Mouse (Mus musculus): ENCODE results near the gene Adam23. TPM values are rescaled to one million over a fixed set of nuclear protein-coding genes. Genes with fewer than 3 reads are reported as not detected.

The Adam23 gene
- total and polyA plus RNA-seq, 3 experiments = 1.0 to 1.7 (median 1.4) TPM

- intact Hi-C loops (cut with DNase I) = no loop called here
- 63% methylated on average over 10 of the region's 10 CpGs for WGBS
- no peak for DNase-seq
- Histone ChIP-seq H3K9ac (ENCODE audit: low read depth, low read length) (no peak overlapping the region), H3K36me3 (ENCODE audit: control insufficient read depth, insufficient read depth, low read length) (no peaks in the 10 kb centered on the region), H3K27me3 (ENCODE audit: control insufficient read depth, insufficient read depth, low read length) (no peaks in the 10 kb centered on the region; the same call in 1 of the 2 replicates), H3K4me1 (ENCODE audit: control insufficient read depth, insufficient read depth, low read length) (no peaks in the 10 kb centered on the region), H3K4me3 (no peak overlapping the region), H3K79me2 (replicated peaks; ENCODE audit: control insufficient read depth, insufficient read depth, low read length) (no peaks in the 10 kb centered on the region), H3K27ac (no peak overlapping the region)
- TF ChIP-seq POLR2A (IDR thresholded peaks at IDR 0.05; ENCODE audit: insufficient read depth, low read depth, low read length) (no peak), EP300 (IDR thresholded peaks at IDR 0.05; ENCODE audit: insufficient read depth, low read depth, low read length) (no peak), CTCF (IDR thresholded peaks at IDR 0.05) (no peak)
Observed at GRCm38 (mm10) chr1:63445149-63445609, 512 bp upstream of the Adam23 start.

DNA sequence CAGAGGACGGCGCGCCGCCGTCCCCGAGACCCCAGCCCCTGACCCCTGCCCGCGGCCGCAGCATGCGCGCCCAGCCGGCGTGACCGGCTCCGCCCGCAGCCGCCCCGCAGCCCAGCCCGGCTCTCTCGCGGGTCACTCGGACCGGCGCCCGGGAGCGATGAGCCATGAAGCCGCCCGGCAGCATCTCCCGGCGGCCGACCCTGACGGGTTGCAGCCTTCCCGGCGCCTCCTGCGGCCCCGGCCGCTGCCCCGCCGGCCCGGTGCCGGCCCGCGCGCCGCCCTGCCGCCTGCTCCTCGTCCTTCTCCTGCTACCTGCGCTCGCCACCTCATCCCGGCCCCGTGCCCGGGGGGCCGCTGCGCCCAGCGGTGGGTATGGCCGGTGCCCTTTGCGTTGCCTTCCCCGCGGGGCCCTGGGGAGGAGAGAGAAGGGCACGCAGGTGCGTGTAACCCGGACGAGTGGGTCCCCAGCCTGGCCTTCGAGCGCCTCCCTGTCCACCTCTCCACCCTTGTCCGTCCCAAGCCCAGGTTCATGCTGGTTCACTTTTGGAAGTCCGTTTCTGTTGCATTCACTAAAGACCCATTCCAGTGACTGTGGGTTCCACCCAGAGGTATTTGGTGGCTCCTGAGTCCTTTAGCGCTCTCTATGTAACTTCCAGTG, 485 bp downstream of the Adam23 start:
- DNase-seq = peak; percentile 6 to 25
- Histone ChIP-seq H3K4me1 (ENCODE audit: control insufficient read depth, insufficient read depth, low read length) (no peaks in the 10 kb centered on the region), H3K9ac (ENCODE audit: low read depth, low read length) (peak overlapping the region; percentile 36), H3K79me2 (replicated peaks; ENCODE audit: control insufficient read depth, insufficient read depth, low read length) (no peaks in the 10 kb centered on the region), H3K27me3 (ENCODE audit: control insufficient read depth, insufficient read depth, low read length) (no peaks in the 10 kb centered on the region; the same call in 1 of the 2 replicates), H3K36me3 (ENCODE audit: control insufficient read depth, insufficient read depth, low read length) (no peaks in the 10 kb centered on the region), H3K4me3 (peak overlapping the region; percentile 44), H3K27ac (no peak overlapping the region)
- WGBS = 2% methylated on average over 54 of the region's 68 CpGs
- no peak for TF ChIP-seq EP300 (IDR thresholded peaks at IDR 0.05; ENCODE audit: insufficient read depth, low read depth, low read length)
- TF ChIP-seq POLR2A (IDR thresholded peaks at IDR 0.05; ENCODE audit: insufficient read depth, low read depth, low read length) = no peak
- TF ChIP-seq CTCF (IDR thresholded peaks at IDR 0.05) = no peak
- intact Hi-C loops (cut with DNase I) = no loop called here

DNA sequence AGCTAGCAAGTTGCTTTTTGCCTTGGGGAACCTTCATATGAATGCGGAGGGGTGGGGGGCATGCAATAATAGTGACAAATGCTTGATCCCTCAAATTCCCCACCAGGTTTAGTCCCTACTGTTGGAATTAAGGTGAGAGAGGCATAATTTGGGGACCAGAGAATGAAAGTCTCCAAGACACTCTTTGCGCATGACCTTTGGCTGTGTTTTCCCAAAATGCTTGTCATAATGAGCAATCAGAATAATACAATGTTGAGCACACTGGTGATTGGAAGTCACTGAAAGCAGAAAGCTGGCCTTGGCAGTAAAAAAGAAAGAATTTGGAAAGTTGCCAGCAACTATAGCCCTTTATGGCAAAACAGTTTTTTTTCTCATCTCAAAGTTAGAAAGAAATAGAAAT, 1.0 kb downstream of the Adam23 start:
- H3K4me3 ChIP-seq = no peak overlapping the region
- no peaks in the 10 kb centered on the region; the same call in 1 of the 2 replicates for H3K27me3 ChIP-seq (ENCODE audit: control insufficient read depth, insufficient read depth, low read length)
- no peaks in the 10 kb centered on the region for H3K36me3 ChIP-seq (ENCODE audit: control insufficient read depth, insufficient read depth, low read length)
- 66% methylated on average over 2 of the region's 2 CpGs for WGBS
- H3K9ac ChIP-seq (ENCODE audit: low read depth, low read length) = no peak overlapping the region
- no peak overlapping the region for H3K27ac ChIP-seq
- no peak for TF ChIP-seq EP300 (IDR thresholded peaks at IDR 0.05; ENCODE audit: insufficient read depth, low read depth, low read length)
- TF ChIP-seq POLR2A (IDR thresholded peaks at IDR 0.05; ENCODE audit: insufficient read depth, low read depth, low read length) = no peak
- TF ChIP-seq CTCF (IDR thresholded peaks at IDR 0.05) = no peak
- intact Hi-C loops (cut with DNase I) = no loop called here
- H3K79me2 ChIP-seq (replicated peaks; ENCODE audit: control insufficient read depth, insufficient read depth, low read length) = no peaks in the 10 kb centered on the region
- no peaks in the 10 kb centered on the region for H3K4me1 ChIP-seq (ENCODE audit: control insufficient read depth, insufficient read depth, low read length)
- DNase-seq = no peak

- Histone ChIP-seq H3K9ac (ENCODE audit: low read depth, low read length) (no peak overlapping the region), H3K4me3 (no peak overlapping the region), H3K27me3 (ENCODE audit: control insufficient read depth, insufficient read depth, low read length) (no peaks in the 10 kb centered on the region; the same call in 1 of the 2 replicates), H3K79me2 (replicated peaks; ENCODE audit: control insufficient read depth, insufficient read depth, low read length) (no peaks in the 10 kb centered on the region), H3K36me3 (ENCODE audit: control insufficient read depth, insufficient read depth, low read length) (no peaks in the 10 kb centered on the region), H3K4me1 (ENCODE audit: control insufficient read depth, insufficient read depth, low read length) (no peaks in the 10 kb centered on the region), H3K27ac (no peak overlapping the region)
- DNase-seq = no peak
- intact Hi-C loops (cut with DNase I) = no loop called here
- 69% methylated on average over 4 of the region's 4 CpGs for WGBS
- no peak for TF ChIP-seq EP300 (IDR thresholded peaks at IDR 0.05; ENCODE audit: insufficient read depth, low read depth, low read length)
- TF ChIP-seq CTCF (IDR thresholded peaks at IDR 0.05) = no peak
- no peak for TF ChIP-seq POLR2A (IDR thresholded peaks at IDR 0.05; ENCODE audit: insufficient read depth, low read depth, low read length)
Observed at GRCm38 (mm10) chr1:63450091-63450490, 4.4 kb downstream of the Adam23 start.

GRCm38 (mm10) chr1:63453332-63453887, 7.7 kb downstream of the Adam23 start:
- H3K4me3 ChIP-seq = no peak overlapping the region
- H3K9ac ChIP-seq (ENCODE audit: low read depth, low read length) = no peak overlapping the region
- 55% methylated on average over 5 of the region's 5 CpGs for WGBS
- intact Hi-C loops (cut with DNase I) = no loop called here
- TF ChIP-seq CTCF (IDR thresholded peaks at IDR 0.05) = no peak
- H3K36me3 ChIP-seq (ENCODE audit: control insufficient read depth, insufficient read depth, low read length) = no peaks in the 10 kb centered on the region
- no peaks in the 10 kb centered on the region for H3K27me3 ChIP-seq (ENCODE audit: control insufficient read depth, insufficient read depth, low read length)
- DNase-seq = no peak
- H3K79me2 ChIP-seq (replicated peaks; ENCODE audit: control insufficient read depth, insufficient read depth, low read length) = no peaks in the 10 kb centered on the region
- H3K4me1 ChIP-seq (ENCODE audit: control insufficient read depth, insufficient read depth, low read length) = no peaks in the 10 kb centered on the region
- H3K27ac ChIP-seq = no peak overlapping the region

- Histone ChIP-seq H3K27me3 (ENCODE audit: control insufficient read depth, insufficient read depth, low read length) (no peaks in the 10 kb centered on the region), H3K9ac (ENCODE audit: low read depth, low read length) (no peak overlapping the region), H3K79me2 (replicated peaks; ENCODE audit: control insufficient read depth, insufficient read depth, low read length) (no peaks in the 10 kb centered on the region), H3K36me3 (ENCODE audit: control insufficient read depth, insufficient read depth, low read length) (no peaks in the 10 kb centered on the region), H3K27ac (no peak overlapping the region), H3K4me1 (ENCODE audit: control insufficient read depth, insufficient read depth, low read length) (no peaks in the 10 kb centered on the region), H3K4me3 (no peak overlapping the region)
- DNase-seq = no peak
- 73% methylated on average over 8 of the region's 8 CpGs for WGBS
- TF ChIP-seq CTCF (IDR thresholded peaks at IDR 0.05) (no peak), EP300 (IDR thresholded peaks at IDR 0.05; ENCODE audit: insufficient read depth, low read depth, low read length) (no peak), POLR2A (IDR thresholded peaks at IDR 0.05; ENCODE audit: insufficient read depth, low read depth, low read length) (no peak)
- intact Hi-C loops (cut with DNase I) = no loop called here
Observed at GRCm38 (mm10) chr1:63457801-63458519, 12.3 kb downstream of the Adam23 start.

Measured in heart, adult 2 months (tissue).